Mouse (Mus musculus) limb, embryonic 11.5 days (tissue): ENCODE measurements at regions not wholly inside any gene's neighbourhood (a gene's known extent, or its start where the extent isn't known, plus 50 kb on each side); places are given as distances from the start of the nearest gene placed in this dataset.

Experiments
- ATAC-seq: fragments of 200-750 bp; cut with Nextera tagmentation; 2 replicates; pipeline ENCODE4 v1.8.0; 2017; ENCODE audit warnings: low read depth; ENCODE audit not compliant: insufficient number of reproducible peaks, low FRiP score, low TSS enrichment
- DNase-seq: peaks from one replicate; pipeline ENCODE4 v3.0.0-alpha.2; 2015; ENCODE audit warnings: low spot score
- H3K27ac ChIP-seq: fragments of 300-500 bp; sonication (generic); replicated peaks from 2 replicates; pipeline ENCODE4 v1.5.1; 2014; ENCODE audit warnings: low read depth, mild to moderate bottlenecking, low read length
- H3K27me3 ChIP-seq: fragments of 300-500 bp; sonication (generic); 2 replicates; pipeline ENCODE4 v1.6.1; 2014; ENCODE audit warnings: mild to moderate bottlenecking, low read length, mixed read lengths; ENCODE audit not compliant: control insufficient read depth, insufficient read depth
- H3K36me3 ChIP-seq: fragments of 300-500 bp; sonication (generic); 2 replicates; pipeline ENCODE4 v1.6.1; 2014; ENCODE audit warnings: mild to moderate bottlenecking, low read length, moderate library complexity, mixed read lengths; ENCODE audit not compliant: control insufficient read depth, insufficient read depth
- H3K4me1 ChIP-seq: fragments of 300-500 bp; sonication (generic); 2 replicates; pipeline ENCODE4 v1.6.1; 2014; ENCODE audit warnings: low read length, mixed read lengths; ENCODE audit not compliant: control insufficient read depth, insufficient read depth
- H3K4me2 ChIP-seq: fragments of 300-500 bp; sonication (generic); 2 replicates; pipeline ENCODE4 v1.6.1; 2014; ENCODE audit warnings: low read depth, mild to moderate bottlenecking, moderate library complexity; ENCODE audit not compliant: severe bottlenecking
- H3K4me3 ChIP-seq: fragments of 300-500 bp; sonication (generic); 2 replicates; pipeline ENCODE4 v1.5.1; 2014; ENCODE audit warnings: low read depth, low read length
- H3K9ac ChIP-seq: fragments of 300-500 bp; sonication (generic); 2 replicates; pipeline ENCODE4 v1.6.1; 2014; ENCODE audit warnings: mild to moderate bottlenecking, low read length
- H3K9me3 ChIP-seq: fragments of 300-500 bp; sonication (generic); 2 replicates; pipeline ENCODE4 v1.6.1; 2016; ENCODE audit warnings: low read length; ENCODE audit not compliant: control insufficient read depth
- WGBS: fragments of 180-500 bp; shearing (Covaris S2); extraction: QIAGEN DNeasy Blood & Tissue Kit; methylation state at CpG from one replicate; pipeline ENCODE4 v1.1.7; 2014; 5-methylcytosine and 5-hydroxymethylcytosine counted together

GRCm38 (mm10) chr14:68218471-68218870 is 1075.6 kb downstream of the Synb start:
- Histone ChIP-seq H3K27me3 (no peaks in the 10 kb centered on the region), H3K4me3 (no peak overlapping the region), H3K36me3 (no peaks in the 10 kb centered on the region), H3K9ac (no peak overlapping the region), H3K4me2 (no peak overlapping the region), H3K4me1 (no peaks in the 10 kb centered on the region), H3K27ac (no peak overlapping the region), H3K9me3 (no peaks in the 10 kb centered on the region)
- WGBS = 73% methylated on average over 4 of the region's 4 CpGs
- ATAC-seq (no peak), DNase-seq (no peak)

- no peaks in the 10 kb centered on the region for H3K4me1 ChIP-seq
- no peaks in the 10 kb centered on the region for H3K36me3 ChIP-seq
- DNase-seq (no peak), ATAC-seq (no peak)
- no peak overlapping the region for H3K27ac ChIP-seq
- no peak overlapping the region for H3K9ac ChIP-seq
- 81% methylated on average over 6 of the region's 6 CpGs for WGBS
- no peaks in the 10 kb centered on the region for H3K9me3 ChIP-seq
- H3K4me2 ChIP-seq = no peak overlapping the region
- no peaks in the 10 kb centered on the region for H3K27me3 ChIP-seq
- no peak overlapping the region for H3K4me3 ChIP-seq
Observed at GRCm38 (mm10) chr14:68217986-68218385, 1076.1 kb downstream of the Synb start.

- DNase-seq (no peak), ATAC-seq (no peak)
- Histone ChIP-seq H3K4me3 (no peak overlapping the region), H3K4me1 (no peaks in the 10 kb centered on the region), H3K36me3 (no peaks in the 10 kb centered on the region), H3K27ac (no peak overlapping the region), H3K9me3 (no peaks in the 10 kb centered on the region), H3K27me3 (no peaks in the 10 kb centered on the region), H3K9ac (no peak overlapping the region), H3K4me2 (no peak overlapping the region)
- WGBS = 90% methylated on average over 5 of the region's 5 CpGs
Observed at GRCm38 (mm10) chr14:68213879-68214278, 1080.2 kb downstream of the Synb start.

GRCm38 (mm10) chr14:68198802-68199201 is 1095.3 kb downstream of the Synb start:
- WGBS = 10% methylated on average over 8 of the region's 8 CpGs
- H3K27me3 ChIP-seq = no peaks in the 10 kb centered on the region
- no peaks in the 10 kb centered on the region for H3K36me3 ChIP-seq
- ATAC-seq (no peak), DNase-seq (no peak)
- H3K9me3 ChIP-seq = no peaks in the 10 kb centered on the region
- H3K9ac ChIP-seq = no peak overlapping the region
- H3K4me2 ChIP-seq = no peak overlapping the region
- no peak overlapping the region for H3K27ac ChIP-seq
- no peak overlapping the region for H3K4me3 ChIP-seq
- H3K4me1 ChIP-seq = no peaks in the 10 kb centered on the region

- peak; percentile 39 for DNase-seq
- Histone ChIP-seq H3K4me2 (no peak overlapping the region), H3K4me1 (no peaks in the 10 kb centered on the region), H3K27me3 (no peaks in the 10 kb centered on the region), H3K36me3 (no peaks in the 10 kb centered on the region), H3K9me3 (no peaks in the 10 kb centered on the region), H3K4me3 (no peak overlapping the region), H3K27ac (no peak overlapping the region), H3K9ac (no peak overlapping the region)
- 6% methylated on average over 13 of the region's 13 CpGs for WGBS
- ATAC-seq = no peak
Observed at GRCm38 (mm10) chr14:68197470-68197800, 1096.7 kb downstream of the Synb start.

GRCm38 (mm10) chr14:68196762-68197469 is 1097.2 kb downstream of the Synb start:
- no peak overlapping the region for H3K27ac ChIP-seq
- no peaks in the 10 kb centered on the region for H3K4me1 ChIP-seq
- H3K4me2 ChIP-seq = no peak overlapping the region
- H3K4me3 ChIP-seq = no peak overlapping the region
- no peaks in the 10 kb centered on the region for H3K9me3 ChIP-seq
- H3K36me3 ChIP-seq = no peaks in the 10 kb centered on the region
- H3K27me3 ChIP-seq = no peaks in the 10 kb centered on the region
- H3K9ac ChIP-seq = no peak overlapping the region
- ATAC-seq (no peak), DNase-seq (peak; percentile 35)
- 31% methylated on average over 9 of the region's 9 CpGs for WGBS

GRCm38 (mm10) chr14:68196201-68196600 is 1097.9 kb downstream of the Synb start:
- Histone ChIP-seq H3K4me3 (no peak overlapping the region), H3K27ac (no peak overlapping the region), H3K9ac (no peak overlapping the region), H3K36me3 (no peaks in the 10 kb centered on the region), H3K27me3 (no peaks in the 10 kb centered on the region), H3K4me2 (no peak overlapping the region), H3K9me3 (no peaks in the 10 kb centered on the region), H3K4me1 (no peaks in the 10 kb centered on the region)
- DNase-seq (no peak), ATAC-seq (no peak)
- WGBS = 76% methylated on average over 9 of the region's 9 CpGs

- DNase-seq (no peak), ATAC-seq (no peak)
- Histone ChIP-seq H3K27ac (no peak overlapping the region), H3K4me1 (0 out of 2 replicates have a peak, but pooled peaks cover 2% of the 10 kb centered on the region), H3K27me3 (no peaks in the 10 kb centered on the region), H3K4me2 (no peak overlapping the region), H3K4me3 (no peak overlapping the region), H3K9me3 (no peaks in the 10 kb centered on the region), H3K9ac (no peak overlapping the region), H3K36me3 (no peaks in the 10 kb centered on the region)
- 47% methylated on average over 4 of the region's 4 CpGs for WGBS
Observed at GRCm38 (mm10) chr14:68189876-68190275, 1104.2 kb downstream of the Synb start.

GRCm38 (mm10) chr14:68188325-68188724 is 1105.8 kb downstream of the Synb start:
- Histone ChIP-seq H3K9ac (no peak overlapping the region), H3K27ac (no peak overlapping the region), H3K36me3 (no peaks in the 10 kb centered on the region), H3K9me3 (no peaks in the 10 kb centered on the region), H3K4me3 (no peak overlapping the region), H3K4me2 (no peak overlapping the region), H3K27me3 (no peaks in the 10 kb centered on the region), H3K4me1 (0 out of 2 replicates have a peak, but pooled peaks cover 2% of the 10 kb centered on the region)
- DNase-seq (peak; percentile 61), ATAC-seq (no peak)
- WGBS = 71% methylated on average over 5 of the region's 5 CpGs
